Mouse (Mus musculus): ENCODE data around the gene Mat2a.
"Not testable (repeated sequence)": the region's sequence is repeated elsewhere in the genome, so short reads cannot be mapped to it uniquely, and the experiment has no call there.

The Mat2a gene

DNA sequence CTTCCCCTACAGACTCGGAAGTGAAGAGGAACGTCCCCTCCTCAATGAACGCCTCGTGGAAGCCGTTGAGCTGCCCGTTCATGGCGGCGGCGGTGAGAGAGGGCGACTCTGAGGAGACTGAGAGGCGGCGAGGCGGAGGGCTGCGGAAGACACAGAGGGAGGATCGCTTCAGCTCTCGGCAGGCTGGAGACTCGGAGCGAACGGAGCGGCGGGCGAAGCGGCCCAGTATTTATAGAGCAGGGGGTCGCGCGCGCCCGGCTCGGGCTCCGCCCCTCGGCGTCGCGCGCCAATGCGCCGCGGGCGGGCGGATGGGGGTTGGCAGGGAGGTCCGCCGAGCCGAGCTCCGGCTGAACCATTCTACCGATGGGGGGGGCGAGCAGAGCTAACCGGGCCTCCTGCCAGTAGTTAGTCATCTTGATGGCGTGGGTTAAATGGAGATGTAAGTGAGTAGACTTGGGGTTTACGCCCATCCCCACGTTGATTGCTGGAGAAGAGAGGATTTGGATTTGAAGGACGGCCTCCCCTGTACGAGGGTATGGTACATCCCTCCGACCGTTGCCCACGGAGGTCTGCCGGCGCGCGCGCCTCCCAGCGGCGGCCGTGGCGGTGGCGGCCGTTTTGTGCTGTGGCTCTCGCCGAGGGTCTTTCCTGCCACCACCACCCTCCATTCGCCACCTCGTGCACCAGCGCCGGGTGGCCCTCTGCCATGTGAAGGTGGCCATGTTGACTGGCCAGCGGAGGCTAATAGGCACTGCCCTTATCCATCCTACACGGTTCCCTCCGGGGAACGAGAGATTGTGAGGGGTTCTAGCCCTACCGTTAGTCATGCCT lies at the start of gene Mat2a:
Mat2a (minus strand) TSS at position 204 of the 831 bp plus-strand sequence.
- DNase-seq: peak; percentile 96 to 98

DNA sequence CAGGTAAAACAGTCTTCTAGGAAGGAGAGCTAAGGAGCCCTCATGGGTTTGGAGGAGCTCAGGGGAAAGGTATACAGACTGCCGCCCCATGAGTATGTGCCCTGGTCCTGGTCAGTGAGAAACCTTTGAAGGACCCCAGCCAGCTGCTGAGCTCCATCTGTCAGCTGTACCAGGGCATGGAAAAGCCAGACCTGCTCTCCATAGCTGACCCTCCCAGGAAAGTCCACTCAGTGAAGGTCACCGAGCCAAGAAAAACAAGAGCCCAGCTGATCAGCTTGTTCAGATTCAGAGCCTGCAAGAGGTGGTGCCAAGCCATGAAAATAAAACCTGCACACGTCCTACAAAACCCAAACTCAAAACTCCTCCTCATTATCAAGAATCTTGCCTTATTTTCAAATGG lies 49.5 kb upstream of the Mat2a start:
- DNase-seq: no peak

DNA sequence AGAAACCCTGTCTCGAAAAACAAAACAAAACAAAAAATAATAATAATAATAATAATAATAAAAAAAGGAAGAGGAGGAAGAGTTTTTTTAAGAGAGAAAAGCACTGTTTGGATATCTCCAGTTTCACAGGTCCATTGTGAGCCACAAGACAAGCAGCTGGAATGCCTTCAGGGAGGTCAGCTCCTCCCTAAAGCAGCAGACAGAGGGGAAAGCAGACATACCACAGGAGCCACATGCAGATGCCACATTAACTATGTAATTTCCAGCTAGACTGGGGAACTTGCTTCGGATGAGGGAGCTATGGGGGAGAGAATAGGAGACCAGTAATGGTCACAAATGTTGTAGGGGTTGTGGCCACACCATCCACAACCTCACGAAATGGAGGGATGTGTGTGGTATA lies 47.9 kb upstream of the Mat2a start:
- no peak for DNase-seq

DNA sequence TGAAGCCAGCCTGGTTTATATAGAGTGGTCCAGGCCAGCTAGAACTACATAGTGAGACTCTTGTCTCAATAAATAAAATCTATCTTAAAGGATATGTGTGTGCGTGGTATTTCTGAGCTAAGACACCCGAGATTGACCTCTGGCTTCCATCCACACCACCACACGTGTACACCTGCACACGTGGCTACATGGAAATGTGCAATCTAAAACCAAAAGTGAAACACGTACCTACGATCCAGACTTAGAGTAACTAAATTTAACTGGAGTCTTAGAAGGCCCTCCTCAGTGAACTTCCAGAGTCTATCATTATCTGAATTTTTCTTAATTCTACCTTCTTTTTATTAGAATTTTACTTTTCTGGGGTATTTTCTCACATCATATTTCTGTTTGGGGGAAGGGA lies 46.9 kb upstream of the Mat2a start:
- DNase-seq: no peak

DNA sequence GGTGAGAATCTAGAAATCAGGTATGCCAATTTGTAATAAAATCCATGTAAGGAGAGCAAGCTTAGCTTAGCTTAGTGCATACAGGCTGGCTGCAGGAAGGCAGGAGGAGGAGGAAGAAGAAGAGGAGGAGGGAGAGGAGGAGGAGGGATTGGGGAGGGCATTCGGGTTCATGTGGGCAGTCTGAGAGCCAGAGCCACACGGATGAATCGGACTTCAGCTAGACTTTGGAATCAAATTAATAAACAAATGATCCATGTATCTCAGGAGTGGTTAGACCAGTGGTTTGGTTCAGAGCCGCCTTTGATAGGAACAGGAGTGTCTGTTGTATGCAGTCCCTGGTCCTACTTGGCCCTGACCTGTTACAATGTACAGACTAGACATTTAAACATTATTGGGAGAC lies 45.5 kb upstream of the Mat2a start:
- no peak for DNase-seq

DNA sequence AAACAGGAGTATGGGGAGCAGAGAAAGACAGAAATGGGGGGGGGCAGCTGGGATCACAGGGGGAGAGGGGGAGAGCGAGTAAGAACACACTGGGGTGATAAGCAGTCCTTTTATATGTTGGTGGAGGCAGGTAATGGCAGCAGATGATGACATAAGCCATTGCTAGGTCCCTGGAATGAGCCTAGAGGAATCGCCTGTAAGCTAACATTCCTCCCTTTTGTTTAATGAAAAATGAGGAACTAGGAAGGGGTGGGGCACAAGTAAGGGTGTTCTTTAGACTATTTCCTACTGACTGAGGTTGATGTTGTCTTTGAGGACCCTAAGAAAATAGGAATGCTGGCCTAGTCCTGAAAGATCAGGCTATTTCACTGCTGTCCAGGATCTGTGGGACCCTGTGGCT lies 42.8 kb upstream of the Mat2a start:
- no peak for DNase-seq

DNA sequence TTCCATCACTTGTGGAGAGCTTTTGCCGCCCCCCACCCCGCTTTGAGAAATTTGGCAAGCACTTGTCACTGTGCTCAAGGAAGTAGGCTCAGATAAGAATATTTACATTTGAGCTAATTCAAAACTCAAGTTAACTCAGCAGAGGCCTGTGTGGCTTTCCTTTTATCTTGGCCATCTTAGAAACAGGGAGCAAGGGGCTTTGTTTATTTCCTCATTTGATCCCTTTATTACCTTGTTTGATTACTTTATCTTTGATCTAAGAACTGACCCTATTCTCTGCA lies 41.0 kb upstream of the Mat2a start:
- DNase-seq: no peak

DNA sequence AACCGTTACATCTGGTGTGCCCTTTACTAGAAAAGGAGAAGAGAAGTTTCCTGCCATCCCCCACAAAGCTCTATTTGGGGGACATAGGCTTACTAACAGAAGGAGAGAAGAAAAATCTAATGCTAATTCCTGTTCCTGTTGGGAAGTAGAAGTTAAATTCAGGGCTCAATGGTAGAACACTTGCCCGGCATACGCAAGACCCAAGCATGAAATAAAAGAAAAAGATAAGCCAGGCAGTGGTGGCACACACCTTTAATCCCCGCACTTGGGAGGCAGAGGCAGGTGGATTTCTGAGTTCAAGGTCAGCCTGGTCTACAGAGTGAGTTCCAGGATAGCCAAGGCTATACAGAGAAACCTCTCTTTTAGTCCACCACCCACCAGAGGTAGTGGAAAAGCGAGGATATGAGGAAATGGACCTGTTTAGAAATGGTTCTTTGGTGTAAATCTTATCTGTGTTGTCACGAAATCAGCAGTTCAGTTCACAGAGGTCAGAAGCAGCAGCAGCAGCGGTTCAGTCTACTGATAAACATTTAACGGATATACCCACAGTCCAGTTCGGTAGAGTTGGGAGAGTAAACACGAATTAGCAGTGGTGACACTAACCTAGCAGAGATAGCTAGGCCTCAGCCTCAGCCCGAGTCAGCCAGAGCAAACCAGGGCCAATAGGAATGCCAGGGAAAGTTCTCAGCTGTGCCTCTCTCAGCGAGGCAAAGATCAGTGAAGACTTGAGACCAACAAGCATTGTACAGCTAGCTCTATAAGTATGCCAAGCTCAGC lies 40.5 kb upstream of the Mat2a start:
- no peak for DNase-seq

DNA sequence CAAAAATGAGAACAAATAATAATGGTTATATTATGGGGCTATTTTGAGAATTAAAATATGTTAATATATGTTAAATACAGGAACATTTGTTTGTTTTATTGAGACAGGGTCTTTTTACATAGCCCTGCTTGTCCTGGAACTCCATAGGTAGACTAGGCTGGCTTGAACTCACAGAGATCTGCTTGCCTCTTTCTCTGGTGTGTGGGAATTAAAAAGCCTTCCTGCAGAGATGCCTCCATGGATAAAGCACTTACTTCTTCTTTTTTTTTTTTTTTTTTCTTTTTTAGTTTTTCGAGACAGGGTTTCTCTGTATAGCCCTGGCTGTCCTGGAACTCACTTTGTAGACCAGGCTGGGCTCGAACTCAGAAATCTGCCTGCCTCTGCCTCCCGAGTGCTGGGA lies 39.3 kb upstream of the Mat2a start:
- not testable (repeated sequence) for DNase-seq

DNA sequence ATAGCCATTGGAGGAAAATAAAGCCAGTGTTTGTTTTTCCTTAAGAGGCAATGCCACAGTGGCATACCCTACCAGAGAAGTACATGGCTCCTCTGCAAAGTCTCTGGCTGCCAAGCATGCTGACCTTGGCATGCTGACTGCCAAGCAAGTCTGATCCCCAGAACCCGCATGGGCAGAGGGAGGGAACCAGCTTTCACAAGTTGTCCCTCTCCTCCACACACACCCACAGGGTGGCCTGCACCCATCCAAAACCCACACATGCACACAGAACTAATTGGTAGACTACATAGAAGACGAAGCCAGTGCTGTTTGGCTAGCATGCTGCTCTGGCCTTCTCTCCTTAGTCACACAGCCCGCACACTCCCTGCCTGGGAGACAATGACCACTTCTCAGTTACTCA lies 38.3 kb upstream of the Mat2a start:
- no peak for DNase-seq

DNA sequence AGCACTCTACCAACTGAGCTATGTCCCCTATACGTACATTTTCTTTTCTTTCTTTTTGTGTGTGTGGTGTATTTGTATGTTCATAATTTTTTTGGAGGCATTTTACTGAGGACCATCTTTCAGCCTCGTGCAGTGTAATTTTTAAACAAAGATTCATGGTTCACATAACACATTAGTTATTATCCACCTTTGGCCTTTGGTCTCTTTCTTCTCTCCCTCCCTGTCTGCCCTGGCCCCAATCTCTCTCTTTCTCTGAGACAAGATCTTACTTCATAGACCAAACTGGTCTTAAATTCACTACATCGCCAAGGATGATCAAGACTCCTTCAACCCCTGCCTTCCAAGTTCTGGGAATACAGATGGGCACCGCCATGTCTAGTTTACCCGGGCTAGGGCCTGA lies 37.5 kb upstream of the Mat2a start:
- no peak for DNase-seq

DNA sequence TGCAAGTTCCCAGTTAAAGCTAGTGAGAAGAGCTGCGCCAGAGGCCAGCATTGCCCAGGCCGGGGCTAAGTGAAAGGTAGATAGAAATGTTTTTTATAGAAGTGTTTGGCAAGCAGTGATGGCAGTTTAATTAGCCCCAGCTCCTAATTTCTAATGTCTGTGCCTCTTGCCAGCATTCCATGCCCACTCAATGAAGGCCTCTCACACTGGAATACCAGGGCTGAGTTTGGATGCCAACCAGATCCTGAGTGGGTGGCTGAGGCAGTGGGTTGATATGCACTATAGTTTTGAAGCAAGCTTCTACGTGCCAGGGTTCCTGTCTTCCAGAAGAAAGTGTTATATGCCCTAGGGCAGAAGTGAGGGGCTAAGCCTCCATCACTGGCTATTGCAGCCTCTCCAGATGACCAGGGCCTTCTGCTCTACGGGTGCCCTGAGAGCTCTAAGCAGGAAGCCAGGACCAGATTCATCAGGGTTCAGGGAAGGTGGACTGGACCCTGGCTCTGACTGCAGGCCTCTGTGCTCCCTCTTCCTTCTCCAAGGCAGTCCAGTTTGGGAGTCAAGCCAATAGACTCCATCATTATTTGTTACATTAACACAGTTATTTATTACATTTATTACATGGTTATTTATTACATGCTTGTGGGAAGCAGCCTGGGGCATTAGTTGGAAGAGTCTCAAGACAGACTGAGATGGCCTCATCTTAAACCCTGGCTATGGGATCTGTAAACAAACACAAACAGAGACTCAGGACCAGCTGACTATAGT lies 36.0 kb upstream of the Mat2a start:
- no peak for DNase-seq

DNA sequence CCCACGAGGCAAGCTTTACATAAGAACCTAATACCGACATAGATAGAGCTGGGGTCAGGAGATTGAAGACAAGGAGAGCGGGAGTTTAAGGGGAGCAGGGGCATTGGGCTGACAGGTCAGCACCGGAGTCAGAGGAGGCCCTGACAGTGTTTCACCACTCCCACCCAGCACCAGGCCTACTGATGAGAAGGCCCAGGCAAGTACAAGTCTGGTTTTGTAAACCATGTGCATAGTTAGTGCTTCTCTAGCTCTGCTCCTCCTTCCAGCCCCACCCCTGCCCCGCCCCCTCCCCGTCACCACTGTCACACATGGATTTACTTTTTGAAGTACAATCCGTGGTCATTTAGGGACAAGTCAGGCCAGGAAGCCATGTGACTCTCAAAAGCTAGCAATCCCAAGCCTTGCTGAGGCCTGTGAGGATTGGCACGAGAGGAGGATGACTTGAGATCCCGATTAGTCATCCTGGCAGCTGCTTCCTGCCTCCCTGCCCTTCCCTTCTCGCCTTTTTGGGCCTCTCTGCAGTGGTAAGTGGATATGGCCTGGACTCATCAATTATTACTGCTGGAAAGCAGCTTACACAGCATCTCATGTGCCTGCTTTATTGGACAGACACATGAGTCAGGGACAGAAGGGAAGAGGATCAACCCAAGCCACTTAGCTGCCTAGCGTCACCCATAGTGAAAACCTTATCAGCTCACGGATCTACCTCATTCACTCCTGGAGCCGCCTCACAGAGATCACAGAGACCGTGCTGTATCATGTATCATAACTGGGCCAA lies 34.1 kb upstream of the Mat2a start:
- DNase-seq: no peak

DNA sequence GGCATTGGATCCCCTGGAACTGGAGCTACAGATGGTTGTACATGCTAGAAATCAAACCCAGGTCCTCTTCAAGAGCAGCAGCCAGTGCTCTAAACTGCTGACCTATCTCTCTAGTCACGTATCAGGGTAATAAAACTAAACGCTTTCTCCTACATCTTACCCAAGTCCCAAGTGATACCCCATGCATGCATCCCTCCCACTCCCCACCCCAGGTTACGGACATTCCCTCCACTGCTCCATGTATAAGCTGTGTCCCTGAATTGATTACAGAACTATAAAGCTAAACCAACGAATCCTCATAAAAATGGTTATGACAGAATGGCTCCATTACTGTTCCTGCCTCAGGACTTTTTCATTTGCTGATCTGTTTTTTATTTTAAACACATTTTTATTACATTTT lies 26.8 kb upstream of the Mat2a start:
- no peak for DNase-seq

DNA sequence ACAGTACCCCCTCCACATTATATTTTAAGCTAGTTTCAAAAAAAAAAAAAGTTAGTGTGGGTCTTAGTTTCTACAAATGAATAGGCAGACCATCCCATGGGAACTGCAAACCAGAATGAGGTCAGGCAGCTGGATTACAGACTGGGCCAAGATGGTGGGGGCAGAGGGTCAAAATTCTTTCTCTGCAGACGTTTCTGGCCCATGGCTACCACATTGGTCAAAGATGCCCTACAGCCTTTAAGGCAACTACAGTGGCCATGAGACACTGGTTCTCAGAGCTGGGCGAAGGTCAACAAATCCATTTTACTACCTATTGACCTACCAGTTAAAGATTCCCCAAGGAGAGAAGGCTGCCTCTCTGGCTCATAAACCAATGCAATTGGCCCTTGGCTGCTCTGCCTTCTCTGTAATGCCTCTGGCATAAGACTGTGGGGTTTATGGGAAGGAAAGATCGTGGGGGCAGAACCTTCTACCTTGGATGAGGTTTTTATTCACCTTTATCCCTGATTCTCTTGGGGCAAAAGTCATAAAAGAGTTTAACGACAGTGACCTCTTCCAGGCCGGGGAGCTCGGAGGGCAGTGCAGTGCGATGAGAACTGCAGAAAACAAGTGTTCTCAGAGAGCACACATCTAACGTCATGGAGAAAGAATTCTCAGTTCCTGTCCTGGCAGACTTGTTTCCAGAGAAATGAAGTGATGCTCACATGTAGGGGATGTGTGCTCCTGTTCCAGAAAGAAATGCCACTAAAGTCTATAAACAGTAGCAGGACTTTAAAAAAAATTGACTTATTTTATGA lies 26.2 kb upstream of the Mat2a start:
- no peak for DNase-seq

DNA sequence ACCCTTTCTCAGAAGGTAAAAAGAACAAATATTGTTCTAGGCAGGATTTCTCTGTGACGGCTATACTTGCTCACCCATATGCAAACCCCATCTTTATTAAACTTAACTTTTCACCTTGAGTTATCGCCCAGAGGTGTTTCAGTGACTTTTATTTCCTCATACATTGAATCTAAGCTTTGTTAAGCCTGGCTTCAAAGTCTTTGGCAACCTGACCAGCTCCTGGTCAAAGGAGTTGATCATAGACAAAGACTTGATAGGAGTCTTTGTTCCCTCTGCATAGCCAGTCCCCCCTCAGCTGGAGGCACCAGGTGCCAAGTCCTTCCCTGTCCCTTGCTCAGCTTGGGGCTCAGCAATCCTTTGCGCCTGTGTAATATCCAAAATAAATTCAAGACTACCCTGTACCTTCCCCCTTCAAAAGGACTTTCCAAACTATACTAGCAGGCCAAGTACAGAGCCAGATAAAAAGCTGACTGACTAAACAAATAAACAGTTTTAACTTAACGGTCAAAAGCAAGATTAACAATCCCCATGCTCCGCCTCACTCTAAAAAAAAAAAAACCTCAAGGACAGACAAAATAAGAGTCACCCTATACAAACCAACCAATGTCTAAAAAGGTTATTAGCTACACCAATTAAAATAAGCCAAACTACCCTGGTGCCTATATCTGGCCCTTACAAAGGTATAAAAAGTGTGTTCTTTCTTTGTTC lies 23.3 kb upstream of the Mat2a start:
- DNase-seq: not testable (repeated sequence)

DNA sequence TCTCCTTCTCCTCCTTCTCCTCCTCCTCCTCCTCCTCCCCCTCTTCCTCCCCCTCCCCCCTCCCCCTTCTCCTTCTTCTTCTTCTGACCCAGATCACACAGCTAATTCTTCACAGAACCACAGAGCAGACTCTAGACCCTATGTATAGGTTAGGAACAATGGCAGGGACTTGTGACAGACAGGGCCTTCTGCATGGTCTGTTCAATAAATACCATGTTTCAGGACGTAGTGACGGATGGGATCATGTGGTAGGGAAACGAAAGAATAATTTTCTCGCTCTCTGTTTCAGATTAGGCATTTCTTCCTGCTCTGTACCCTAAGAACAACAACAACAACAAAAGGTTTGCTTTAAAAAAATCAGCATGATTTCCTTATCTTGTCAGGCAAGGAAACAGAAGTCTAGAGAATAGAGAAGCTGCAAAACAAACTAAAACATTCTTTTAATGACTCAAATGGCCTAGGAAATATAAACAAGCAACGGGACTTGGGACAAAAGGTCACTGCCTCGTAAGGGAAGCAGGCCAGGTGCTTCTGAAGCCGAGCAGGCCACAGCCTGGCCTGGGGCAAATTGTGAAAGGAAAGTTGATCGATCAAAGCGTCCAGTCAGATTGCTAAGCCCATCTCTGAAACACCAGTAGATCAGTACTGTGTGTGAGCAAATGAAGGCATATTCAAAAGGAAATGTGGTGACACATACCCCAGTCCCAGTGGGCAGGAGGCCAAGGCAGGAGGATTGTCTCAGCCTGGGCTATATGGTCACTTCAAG lies 20.9 kb upstream of the Mat2a start:
- no peak for DNase-seq

DNA sequence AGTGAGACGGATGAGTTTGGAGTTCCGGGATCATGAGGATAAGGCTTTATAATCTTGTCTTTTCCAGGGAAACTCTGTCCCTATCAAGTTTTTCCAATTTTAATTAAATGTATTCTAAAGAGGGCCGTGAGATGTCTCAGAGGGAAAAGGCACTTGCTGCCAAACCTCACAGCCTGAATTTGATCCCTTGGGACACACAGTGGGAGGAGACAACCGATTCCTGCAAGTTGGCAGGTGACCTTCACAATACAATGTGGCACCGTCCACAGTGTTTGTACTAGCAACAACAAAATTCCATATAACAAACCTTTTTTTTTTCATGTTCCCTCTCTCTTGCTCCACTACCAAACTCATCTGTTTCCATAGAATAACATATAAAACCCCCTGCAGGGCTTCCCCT lies 19.6 kb upstream of the Mat2a start:
- no peak for DNase-seq

DNA sequence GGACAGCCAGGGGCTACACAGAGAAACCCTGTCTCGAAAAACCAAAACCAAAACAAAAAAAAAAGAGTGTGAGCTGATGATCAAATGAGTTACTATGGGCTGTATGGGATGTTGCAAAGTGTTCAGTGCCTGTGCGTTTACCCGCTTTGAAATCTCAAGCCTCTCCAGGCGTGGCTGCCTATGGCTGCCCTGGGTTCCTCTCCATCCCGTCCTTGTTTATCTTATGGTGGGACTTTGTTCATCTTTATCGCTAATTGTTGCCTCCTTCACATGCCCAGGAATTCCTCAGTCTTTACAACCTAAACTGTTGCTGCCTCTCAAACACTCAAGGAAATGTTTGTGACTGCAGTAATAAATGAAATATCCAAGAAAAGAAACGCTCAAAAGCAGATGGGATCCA lies 19.1 kb upstream of the Mat2a start:
- no peak for DNase-seq

DNA sequence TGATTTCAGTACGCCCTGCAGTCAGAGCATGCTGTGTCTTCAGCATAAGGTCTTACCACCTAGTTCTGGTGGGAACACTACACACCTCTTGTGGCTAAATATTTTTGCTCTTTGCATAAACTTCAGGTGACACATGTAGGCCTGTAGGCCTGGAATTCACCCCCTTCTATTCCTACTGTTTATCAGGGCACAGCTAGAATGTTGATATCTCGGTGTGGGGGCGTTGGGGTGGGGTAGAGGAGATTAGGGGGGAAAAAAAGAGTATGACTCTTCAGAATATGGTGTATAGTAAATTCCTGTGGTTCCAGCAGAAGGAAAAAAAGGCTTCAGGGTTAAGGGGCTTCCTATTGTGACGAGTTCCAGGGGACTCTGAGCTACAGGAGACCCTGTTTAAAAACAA lies 17.2 kb upstream of the Mat2a start:
- no peak for DNase-seq
